Mouse (Mus musculus) effector memory CD4-positive, alpha-beta T cell, adult 5 months (primary cell): ENCODE results near the gene Med24. TPM values are rescaled to one million over a fixed set of nuclear protein-coding genes. Genes with fewer than 3 reads are reported as not detected.

Experiments used
- polyA plus RNA-seq: library from polyadenylated mRNA; unstranded; fragments of 100-300 nt; shearing (Covaris generic); gene quantifications from one replicate; pipeline ENCODE4 v1.2.1, GENCODE M21; 2017

Med24 gene
- 41.9 TPM for polyA plus RNA-seq

GRCm38 (mm10) chr11:98729119-98729588 lies at the start of gene Med24:
Gene Med24, minus strand, starts transcription at chr11:98729435.

GRCm38 (mm10) chr11:98774582-98775347 lies 45.5 kb upstream of the Med24 start, which contains the start of gene Nr1d1:
Gene Nr1d1, minus strand, starts transcription at chr11:98775333.

GRCm38 (mm10) chr11:98740393-98741050 lies 11.3 kb upstream of the Med24 start, which contains the start of gene Thra:
Gene Thra, plus strand, starts transcription at chr11:98740638.

GRCm38 (mm10) chr11:98701213-98701670 lies 28.0 kb downstream of the Med24 start, which contains the start of gene Csf3:
Gene Csf3, plus strand, starts transcription at chr11:98701263.

GRCm38 (mm10) chr11:98681786-98682745 lies 47.2 kb downstream of the Med24 start, which contains the start of gene Psmd3:
Gene Psmd3, plus strand, starts transcription at chr11:98682554.

GRCm38 (mm10) chr11:98664091-98664490 lies 65.1 kb downstream of the Med24 start, which contains the start of gene Gsdma:
Gene Gsdma, plus strand, starts transcription at chr11:98664351.

Other genes starting within 250 kb of the Med24 start
- gene Ikzf3, start 183.4 kb downstream of the Med24 start, polyA plus RNA-seq, result 123 TPM
- 3.6 TPM for gene Zpbp2, start 178.3 kb downstream of the Med24 start, polyA plus RNA-seq
- 53.4 TPM for gene Ormdl3, start 142.1 kb downstream of the Med24 start, polyA plus RNA-seq
- gene Lrrc3c, start 131.1 kb downstream of the Med24 start, polyA plus RNA-seq, result not detected
- gene Gm12355, start 103.8 kb downstream of the Med24 start, polyA plus RNA-seq, result 1.9 TPM
- not detected for gene Gsdma3, start 103.1 kb downstream of the Med24 start, polyA plus RNA-seq
- not detected for gene Gsdma2, start 82.7 kb downstream of the Med24 start, polyA plus RNA-seq
- gene Gsdma, start 65.1 kb downstream of the Med24 start, polyA plus RNA-seq, result not detected
- gene Psmd3, start 46.9 kb downstream of the Med24 start, polyA plus RNA-seq, result 94.6 TPM
- not detected for gene Csf3, start 28.2 kb downstream of the Med24 start, polyA plus RNA-seq
- gene Thra, start 11.2 kb upstream of the Med24 start, polyA plus RNA-seq, result 5.7 TPM
- gene Nr1d1, start 45.9 kb upstream of the Med24 start, polyA plus RNA-seq, result 9.3 TPM
- gene Msl1, start 66.1 kb upstream of the Med24 start, polyA plus RNA-seq, result 21.3 TPM
- gene Casc3, start 75.5 kb upstream of the Med24 start, polyA plus RNA-seq, result 84.8 TPM
- 0.26 TPM for gene Rapgefl1, start 107.3 kb upstream of the Med24 start, polyA plus RNA-seq
- 5.6 TPM for gene Wipf2, start 134.2 kb upstream of the Med24 start, polyA plus RNA-seq
- 0.52 TPM for gene Cdc6, start 178.4 kb upstream of the Med24 start, polyA plus RNA-seq
- 44.3 TPM for gene Rara, start 198.4 kb upstream of the Med24 start, polyA plus RNA-seq